Mouse (Mus musculus) megakaryocyte-erythroid progenitor cell, adult 5-6 weeks (primary cell): ENCODE data around the gene Lman2l. TPM values are rescaled to one million over a fixed set of nuclear protein-coding genes. Genes with fewer than 3 reads are reported as not detected.
A peak's percentile ranks its signal among the peaks of the same experiment; 100 is the strongest.

ENCODE experiments used
- ATAC-seq: replicated peaks from 2 replicates; pipeline ENCODE4 v1.8.0; 2016; ENCODE audit warnings: mild to moderate bottlenecking, inconsistent platforms; ENCODE audit not compliant: severe bottlenecking, poor library complexity, low FRiP score, low TSS enrichment
- total RNA-seq, 2 experiments: library from RNA; stranded (forward) in 1 of 2; stranded (reverse) in 1 of 2; fragments of 200-1000, 215-1000 nt in 1 of 2; fragments of >200 nt in 1 of 2; fragmentation: Nextera tagmentation in 1 of 2; gene quantifications; 2 replicates each; pipeline ENCODE4 v1.2.3; 2014 to 2017

Lman2l gene
- total RNA-seq, 2 experiments from 2014 or later: 1.8 to 9.3 TPM

GRCm38 (mm10) chr1:36465641-36466160 lies 20.6 kb upstream of the Lman2l start:
- no peak for ATAC-seq

GRCm38 (mm10) chr1:36461829-36462228 lies 16.8 kb upstream of the Lman2l start:
- ATAC-seq: no peak

- ATAC-seq: no peak
These were observed 13.1 kb upstream of the Lman2l start for GRCm38 (mm10) chr1:36458169-36458568.

- no peak for ATAC-seq
These were observed 12.4 kb upstream of the Lman2l start for GRCm38 (mm10) chr1:36457388-36458014.

GRCm38 (mm10) chr1:36454055-36454815 lies 9.2 kb upstream of the Lman2l start:
- peak; percentile 51; the same call in 1 of the 2 replicates for ATAC-seq

- no peak for ATAC-seq
These were observed 1.8 kb upstream of the Lman2l start for GRCm38 (mm10) chr1:36446841-36447240.

- ATAC-seq: no peak
These were observed 1.2 kb upstream of the Lman2l start for GRCm38 (mm10) chr1:36446106-36446824.

GRCm38 (mm10) chr1:36445508-36445907 lies 437 bp upstream of the Lman2l start:
- ATAC-seq: no peak

- no peak for ATAC-seq
These were observed 4.0 kb downstream of the Lman2l start for GRCm38 (mm10) chr1:36441101-36441500.

- no peak for ATAC-seq
These were observed 7.8 kb downstream of the Lman2l start for GRCm38 (mm10) chr1:36437223-36437622.

GRCm38 (mm10) chr1:36436515-36436914 lies 8.6 kb downstream of the Lman2l start:
- ATAC-seq: no peak

- no peak for ATAC-seq
These were observed 10.0 kb downstream of the Lman2l start for GRCm38 (mm10) chr1:36435071-36435470.

GRCm38 (mm10) chr1:36433616-36434015 lies 11.5 kb downstream of the Lman2l start:
- no peak for ATAC-seq

- no peak for ATAC-seq
These were observed 12.1 kb downstream of the Lman2l start for GRCm38 (mm10) chr1:36432999-36433398.

- ATAC-seq: no peak
These were observed 15.6 kb downstream of the Lman2l start for GRCm38 (mm10) chr1:36429511-36429910.

GRCm38 (mm10) chr1:36404531-36404930 lies 40.5 kb downstream of the Lman2l start:
- ATAC-seq: no peak

GRCm38 (mm10) chr1:36401509-36401908 lies 43.6 kb downstream of the Lman2l start:
- no peak for ATAC-seq

GRCm38 (mm10) chr1:36397041-36397440 lies 48.0 kb downstream of the Lman2l start:
- ATAC-seq: no peak

- no peak for ATAC-seq
These were observed 65.5 kb downstream of the Lman2l start for GRCm38 (mm10) chr1:36379582-36379981.

GRCm38 (mm10) chr1:36378880-36379279 lies 66.2 kb downstream of the Lman2l start:
- peak; percentile 80 for ATAC-seq
